Mouse (Mus musculus) liver, embryonic 14.5 days (tissue): ENCODE measurements around the gene Dand5.
A peak's percentile ranks its signal among the peaks of the same experiment; 100 is the strongest.

ENCODE experiments used
- CTCF ChIP-seq: IDR thresholded peaks from 2 replicates; pipeline ENCODE4 v1.5.1; 2016; ENCODE audit warnings: antibody characterized with exemption, low read depth, control low read depth
- EP300 ChIP-seq: IDR thresholded peaks from 2 replicates; pipeline ENCODE4 v1.6.1; 2016; ENCODE audit warnings: antibody characterized with exemption, low read depth

- TF ChIP-seq CTCF (peak; percentile 33), EP300 (no peak)
Observed at GRCm38 (mm10) chr8:84806031-84806430, 16.6 kb downstream of the Dand5 start.
